Mouse (Mus musculus): ENCODE data around the gene Chd3. TPM values are rescaled to one million over a fixed set of nuclear protein-coding genes. Genes with fewer than 3 reads are reported as not detected.

The Chd3 gene
- polyA plus RNA-seq, 1 experiment, result 25.7 TPM

DNA sequence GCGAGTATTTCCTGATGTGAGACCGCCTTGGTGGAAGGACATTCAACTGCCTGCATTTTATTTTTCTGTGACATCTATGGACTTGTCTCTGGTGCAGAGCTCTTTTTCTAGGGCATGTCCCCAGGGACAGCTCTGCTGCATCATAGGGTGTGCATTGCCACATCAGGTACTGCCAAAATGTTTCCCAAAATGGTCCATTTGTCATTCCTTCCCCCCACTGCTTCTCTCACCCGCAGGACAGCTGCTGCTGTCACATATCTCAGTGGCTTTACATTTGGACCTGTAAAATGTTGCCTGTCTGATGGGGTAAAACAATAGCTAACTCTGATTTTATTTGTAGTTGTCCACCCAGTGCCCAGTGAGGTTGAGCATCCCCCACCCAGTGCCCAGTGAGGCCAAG lies 73.9 kb downstream of the Chd3 start:
- Histone ChIP-seq H3K9ac (ENCODE audit: low read depth, poor library complexity, severe bottlenecking) (no peak overlapping the region), H3K4me3 (ENCODE audit: low read depth, low read length) (no peak overlapping the region)
- TF ChIP-seq POLR2A (IDR thresholded peaks at IDR 0.05; ENCODE audit: insufficient read depth, low read length) (no peak), CTCF (IDR thresholded peaks at IDR 0.05; ENCODE audit: low read depth, low read length) (no peak), EP300 (IDR thresholded peaks at IDR 0.05; ENCODE audit: insufficient read depth, low read depth, low read length) (no peak)

More for the DNA sequence above, 73.9 kb downstream of the Chd3 start:
- Histone ChIP-seq H3K4me1 (ENCODE audit: control insufficient read depth, insufficient read depth, low read length) (no peaks in the 10 kb centered on the region), H3K27me3 (ENCODE audit: control insufficient read depth, insufficient read depth, low read length, poor library complexity, severe bottlenecking) (no peaks in the 10 kb centered on the region), H3K9me3 (replicated peaks; ENCODE audit: control insufficient read depth, insufficient read depth, low read length, poor library complexity, severe bottlenecking) (no peaks in the 10 kb centered on the region), H3K27ac (ENCODE audit: insufficient read depth, low read length) (no peak overlapping the region), H3K36me3 (ENCODE audit: control insufficient read depth, insufficient read depth, low read length, poor library complexity, severe bottlenecking) (0 out of 2 replicates have a peak, but pooled peaks cover 4% of the 10 kb centered on the region)

Other genes starting within 250 kb of the Chd3 start
- gene Hes7, start 249.0 kb downstream of the Chd3 start, polyA plus RNA-seq (2011; ENCODE audit: insufficient read depth, insufficient read length, low read depth, missing spikeins), result not detected in 2 replicates
- not detected in 2 replicates for gene 9130213A22Rik, start 246.8 kb downstream of the Chd3 start, polyA plus RNA-seq (2011; ENCODE audit: insufficient read depth, insufficient read length, low read depth, missing spikeins)
- gene Aloxe3, start 243.5 kb downstream of the Chd3 start, polyA plus RNA-seq (2011; ENCODE audit: insufficient read depth, insufficient read length, low read depth, missing spikeins), result 1.7 and 2.0 TPM in 2 replicates
- 0.27 TPM in 1 of 2 replicates, not detected in the other for gene Alox12b, start 212.4 kb downstream of the Chd3 start, polyA plus RNA-seq (2011; ENCODE audit: insufficient read depth, insufficient read length, low read depth, missing spikeins)
- not detected in 2 replicates for gene Alox8, start 171.6 kb downstream of the Chd3 start, polyA plus RNA-seq (2011; ENCODE audit: insufficient read depth, insufficient read length, low read depth, missing spikeins)
- gene Gucy2e, start 132.4 kb downstream of the Chd3 start, polyA plus RNA-seq (2011; ENCODE audit: insufficient read depth, insufficient read length, low read depth, missing spikeins), result 0.11 TPM in 1 of 2 replicates, not detected in the other
- gene Cntrob, start 45.6 kb downstream of the Chd3 start, polyA plus RNA-seq (2011; ENCODE audit: insufficient read depth, insufficient read length, low read depth, missing spikeins), result 25.9 and 27.5 TPM in 2 replicates
- gene Trappc1, start 45.4 kb downstream of the Chd3 start, polyA plus RNA-seq (2011; ENCODE audit: insufficient read depth, insufficient read length, low read depth, missing spikeins), result 89.1 and 96.0 TPM in 2 replicates
- gene Kcnab3, start 43.1 kb downstream of the Chd3 start, polyA plus RNA-seq (2011; ENCODE audit: insufficient read depth, insufficient read length, low read depth, missing spikeins), result 2.5 and 3.4 TPM in 2 replicates
- gene Rnf227, start 28.9 kb downstream of the Chd3 start, polyA plus RNA-seq (2011; ENCODE audit: insufficient read depth, insufficient read length, low read depth, missing spikeins), result 1.7 and 3.3 TPM in 2 replicates
- 77.9 and 94.0 TPM in 2 replicates for gene Naa38, start 26.1 kb upstream of the Chd3 start, polyA plus RNA-seq (2011; ENCODE audit: insufficient read depth, insufficient read length, low read depth, missing spikeins)
- 21.1 and 21.5 TPM in 2 replicates for gene Cyb5d1, start 26.2 kb upstream of the Chd3 start, polyA plus RNA-seq (2011; ENCODE audit: insufficient read depth, insufficient read length, low read depth, missing spikeins)
- 15.7 and 16.6 TPM in 2 replicates for gene Tmem88, start 28.8 kb upstream of the Chd3 start, polyA plus RNA-seq (2011; ENCODE audit: insufficient read depth, insufficient read length, low read depth, missing spikeins)
- 23.3 and 28.4 TPM in 2 replicates for gene Kdm6b, start 44.3 kb upstream of the Chd3 start, polyA plus RNA-seq (2011; ENCODE audit: insufficient read depth, insufficient read length, low read depth, missing spikeins)
- 1.2 and 2.0 TPM in 2 replicates for gene Dnah2, start 179.7 kb upstream of the Chd3 start, polyA plus RNA-seq (2011; ENCODE audit: insufficient read depth, insufficient read length, low read depth, missing spikeins)
- 3.9 and 4.0 TPM in 2 replicates for gene Efnb3, start 190.8 kb upstream of the Chd3 start, polyA plus RNA-seq (2011; ENCODE audit: insufficient read depth, insufficient read length, low read depth, missing spikeins)
- 10.3 and 17.8 TPM in 2 replicates for gene Wrap53, start 210.8 kb upstream of the Chd3 start, polyA plus RNA-seq (2011; ENCODE audit: insufficient read depth, insufficient read length, low read depth, missing spikeins)
- 230 and 277 TPM in 2 replicates for gene Trp53, start 211.0 kb upstream of the Chd3 start, polyA plus RNA-seq (2011; ENCODE audit: insufficient read depth, insufficient read length, low read depth, missing spikeins)
- 20.4 and 24.0 TPM in 2 replicates for gene Atp1b2, start 236.5 kb upstream of the Chd3 start, polyA plus RNA-seq (2011; ENCODE audit: insufficient read depth, insufficient read length, low read depth, missing spikeins)
- not detected in 2 replicates for gene Shbg, start 248.5 kb upstream of the Chd3 start, polyA plus RNA-seq (2011; ENCODE audit: insufficient read depth, insufficient read length, low read depth, missing spikeins)

All from ES-Bruce4 (cell line).